Mouse (Mus musculus) midbrain, embryonic 13.5 days (tissue): ENCODE measurements around the gene Krtap2-4. TPM values are rescaled to one million over a fixed set of nuclear protein-coding genes. Genes with fewer than 3 reads are reported as not detected.
"Not testable (repeated sequence)": the region's sequence is repeated elsewhere in the genome, so short reads cannot be mapped to it uniquely, and the experiment has no call there.

Experiments
- ATAC-seq: fragments of 200-750 bp; cut with Nextera tagmentation; 2 replicates; pipeline ENCODE4 v1.8.0; 2017; ENCODE audit warnings: mild to moderate bottlenecking, moderate TSS enrichment, moderate library complexity
- H3K27ac ChIP-seq: fragments of 300-500 bp; sonication (generic); 2 replicates; pipeline ENCODE4 v1.5.1; 2015; ENCODE audit warnings: inconsistent platforms, mild to moderate bottlenecking, moderate library complexity
- H3K27me3 ChIP-seq: fragments of 300-500 bp; sonication (generic); 2 replicates; pipeline ENCODE4 v1.6.1; 2015; ENCODE audit warnings: mild to moderate bottlenecking, inconsistent platforms
- H3K36me3 ChIP-seq: fragments of 300-500 bp; sonication (generic); 2 replicates; pipeline ENCODE4 v1.6.1; 2015; ENCODE audit warnings: mild to moderate bottlenecking, inconsistent platforms
- H3K4me1 ChIP-seq: fragments of 300-500 bp; sonication (generic); replicated peaks from 2 replicates; pipeline ENCODE4 v1.6.1; 2015; ENCODE audit warnings: inconsistent platforms
- H3K4me2 ChIP-seq: fragments of 300-500 bp; sonication (generic); replicated peaks from 2 replicates; pipeline ENCODE4 v1.6.1; 2015; ENCODE audit warnings: moderate library complexity, mild to moderate bottlenecking, inconsistent platforms
- H3K4me3 ChIP-seq: fragments of 300-500 bp; sonication (generic); replicated peaks from 2 replicates; pipeline ENCODE4 v1.5.1; 2015; ENCODE audit warnings: mild to moderate bottlenecking, inconsistent platforms
- H3K9ac ChIP-seq: fragments of 300-500 bp; sonication (generic); replicated peaks from 2 replicates; pipeline ENCODE4 v1.6.1; 2015; ENCODE audit warnings: mild to moderate bottlenecking, inconsistent platforms
- H3K9me3 ChIP-seq: fragments of 300-500 bp; sonication (generic); 2 replicates; pipeline ENCODE4 v1.6.1; 2016; ENCODE audit warnings: mild to moderate bottlenecking, inconsistent platforms
- WGBS: fragments of 180-500 bp; shearing (Covaris S2); methylation state at CpG from one replicate; pipeline ENCODE4 v1.1.7; 2015; 5-methylcytosine and 5-hydroxymethylcytosine counted together
- polyA plus RNA-seq: library from polyadenylated mRNA; unstranded; fragments of >200 nt; fragmentation: Nextera tagmentation; extraction: Ambion mirVana; gene quantifications from 2 replicates; pipeline ENCODE4 v1.2.1, GENCODE M21; 2015

Krtap2-4 gene
- polyA plus RNA-seq, 1 experiment from 2014 or later, result not detected

DNA sequence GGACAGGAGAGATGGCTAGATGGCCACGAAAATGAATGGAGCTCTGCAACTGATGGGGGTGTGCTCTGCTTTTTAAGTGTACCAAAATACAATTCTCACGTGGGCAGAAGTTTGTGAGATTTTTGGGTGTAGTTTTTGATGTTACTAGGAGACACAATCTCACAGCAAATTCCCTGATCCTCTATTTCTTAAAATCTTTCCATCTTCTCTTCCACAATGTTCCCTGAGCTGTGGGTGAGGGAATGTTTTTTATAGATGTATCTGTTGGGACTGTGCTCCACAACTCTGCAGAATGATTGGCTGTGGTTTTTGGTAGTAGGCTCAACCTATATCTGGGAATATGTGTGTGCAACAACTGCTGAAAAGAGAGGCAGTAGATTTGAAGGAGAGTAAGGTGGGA, 18.6 kb upstream of the Krtap2-4 start:
- Histone ChIP-seq H3K4me1 (no peaks in the 10 kb centered on the region), H3K27me3 (no peaks in the 10 kb centered on the region), H3K9ac (no peak overlapping the region), H3K9me3 (no peaks in the 10 kb centered on the region), H3K4me3 (no peak overlapping the region), H3K36me3 (no peaks in the 10 kb centered on the region), H3K4me2 (no peak overlapping the region), H3K27ac (no peak overlapping the region)
- 77% methylated on average over 2 of the region's 2 CpGs for WGBS
- no peak for ATAC-seq

DNA sequence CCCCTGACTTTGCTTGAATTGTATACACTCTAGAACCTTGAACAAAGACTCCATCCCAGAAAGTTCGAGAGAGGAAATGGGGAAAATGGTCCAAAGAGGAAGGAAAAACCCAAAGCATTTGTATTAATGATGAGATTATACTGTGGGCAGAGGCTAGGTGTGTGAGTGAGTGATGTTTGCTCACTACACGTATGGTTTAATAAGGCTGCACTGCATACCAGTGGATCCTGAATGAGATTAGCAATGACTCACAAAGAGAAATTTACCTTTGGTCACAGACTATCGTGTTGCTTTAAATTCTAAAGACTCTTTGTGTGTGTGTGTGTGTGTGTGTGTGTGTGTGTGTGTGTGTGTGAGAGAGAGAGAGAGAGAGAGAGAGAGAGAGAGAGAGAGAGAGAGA, 16.2 kb upstream of the Krtap2-4 start:
- no peaks in the 10 kb centered on the region for H3K36me3 ChIP-seq
- ATAC-seq, result no peak
- WGBS, result 81% methylated on average over 3 of the region's 3 CpGs
- H3K4me3 ChIP-seq, result no peak overlapping the region
- no peak overlapping the region for H3K9ac ChIP-seq
- H3K27ac ChIP-seq, result no peak overlapping the region
- H3K4me2 ChIP-seq, result no peak overlapping the region
- no peaks in the 10 kb centered on the region for H3K9me3 ChIP-seq
- no peaks in the 10 kb centered on the region for H3K4me1 ChIP-seq
- no peaks in the 10 kb centered on the region for H3K27me3 ChIP-seq

DNA sequence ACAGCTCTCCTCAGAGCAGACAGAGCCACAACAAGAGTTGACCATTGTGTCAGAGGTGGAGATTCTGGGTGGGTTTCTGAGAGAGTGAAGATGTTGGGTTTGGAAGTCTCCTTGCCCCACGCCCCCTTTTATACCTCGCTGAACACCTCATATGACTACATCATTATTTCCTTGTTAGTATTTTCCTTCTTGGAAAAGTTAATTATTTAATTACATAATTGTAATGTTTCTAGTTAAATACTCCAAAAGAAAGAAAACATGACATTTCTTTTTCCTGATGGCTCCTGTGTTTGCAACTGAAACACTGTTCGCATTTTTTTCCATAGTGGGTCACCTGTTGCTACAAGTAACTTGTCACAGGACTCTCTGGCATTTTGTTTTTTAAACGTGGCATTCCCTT, 13.5 kb upstream of the Krtap2-4 start, which contains the start of gene Krtap4-1:
Gene Krtap4-1, minus strand, starts transcription at position 101 of the 400 bp plus-strand sequence.
- H3K9ac ChIP-seq, result no peak within 1 kb of the TSS
- H3K27ac ChIP-seq, result no peak within 1 kb of the TSS
- ATAC-seq, result no peak
- H3K4me2 ChIP-seq, result no peak within 1 kb of the TSS
- WGBS, result 89% methylated on average over 4 of the region's 4 CpGs
- no peaks in the 10 kb centered on the region for H3K36me3 ChIP-seq
- H3K4me1 ChIP-seq, result no peaks in the 10 kb centered on the region
- H3K4me3 ChIP-seq, result no peak within 1 kb of the TSS
- no peaks in the 10 kb centered on the region for H3K9me3 ChIP-seq
- no peaks in the 10 kb centered on the region for H3K27me3 ChIP-seq

DNA sequence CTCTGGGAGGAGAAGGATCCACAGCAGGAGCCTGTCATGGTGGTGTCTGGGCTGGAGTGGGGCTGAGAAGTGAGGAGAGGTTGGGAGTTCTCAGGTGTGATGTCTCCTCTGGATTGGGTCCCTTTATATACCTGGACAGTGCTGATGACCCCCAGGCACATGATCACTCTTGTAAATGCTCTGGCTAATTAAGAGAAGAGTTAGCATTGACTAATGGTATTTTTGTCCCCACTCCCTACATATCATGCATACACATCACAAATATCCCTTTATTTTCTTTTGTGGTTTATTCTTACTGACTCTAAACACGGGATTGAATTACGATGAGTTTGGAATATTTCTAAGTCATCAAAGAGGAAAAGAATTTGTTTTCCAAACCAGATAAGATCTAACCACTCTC, 5.7 kb upstream of the Krtap2-4 start, which contains the start of gene Gm11562:
Gene Gm11562, minus strand, starts transcription at position 101 of the 400 bp plus-strand sequence.
- no peaks in the 10 kb centered on the region for H3K4me1 ChIP-seq
- no peak within 1 kb of the TSS for H3K4me2 ChIP-seq
- no peak within 1 kb of the TSS for H3K27ac ChIP-seq
- H3K9me3 ChIP-seq, result no peaks in the 10 kb centered on the region
- H3K9ac ChIP-seq, result no peak within 1 kb of the TSS
- 93% methylated on average over 2 of the region's 2 CpGs for WGBS
- H3K36me3 ChIP-seq, result no peaks in the 10 kb centered on the region
- no peak for ATAC-seq
- H3K27me3 ChIP-seq, result no peaks in the 10 kb centered on the region
- no peak within 1 kb of the TSS for H3K4me3 ChIP-seq

DNA sequence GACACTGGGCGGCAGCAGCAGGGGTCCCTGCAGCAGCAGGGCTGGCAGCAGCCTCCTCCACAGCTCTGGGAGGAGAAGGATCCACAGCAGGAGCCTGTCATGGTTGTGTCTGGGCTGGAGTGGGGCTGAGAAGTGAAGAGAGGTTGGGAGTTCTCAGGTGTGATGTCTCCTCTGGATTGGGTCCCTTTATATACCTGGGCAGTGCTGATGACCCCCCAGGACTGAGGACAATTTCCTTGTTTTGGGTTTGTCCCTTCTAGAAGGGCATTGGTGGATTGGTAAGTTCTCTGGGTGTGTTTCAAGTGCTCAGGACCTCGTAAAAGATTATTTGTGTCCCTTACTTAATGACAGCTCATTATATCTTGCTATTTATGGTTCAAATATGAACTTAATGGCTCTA, 4.6 kb downstream of the Krtap2-4 start, which contains the start of gene Gm11937:
Gene Gm11937, minus strand, starts transcription at position 101 of the 400 bp plus-strand sequence.
- not testable (repeated sequence) for ATAC-seq, H3K4me3 ChIP-seq, H3K4me1 ChIP-seq, H3K4me2 ChIP-seq, H3K9me3 ChIP-seq, H3K9ac ChIP-seq, H3K27ac ChIP-seq, H3K27me3 ChIP-seq, H3K36me3 ChIP-seq
- WGBS, result 72% methylated on average over 2 of the region's 2 CpGs

GRCm38 (mm10) chr11:99609126-99609525, 5.5 kb downstream of the Krtap2-4 start:
- Histone ChIP-seq H3K27me3 (no peaks in the 10 kb centered on the region), H3K27ac (no peak overlapping the region), H3K36me3 (no peaks in the 10 kb centered on the region), H3K4me2 (no peak overlapping the region), H3K4me3 (no peak overlapping the region), H3K4me1 (no peaks in the 10 kb centered on the region), H3K9ac (no peak overlapping the region), H3K9me3 (no peaks in the 10 kb centered on the region)
- ATAC-seq, result no peak
- WGBS, result 65% methylated on average over 1 of the region's 1 CpGs

DNA sequence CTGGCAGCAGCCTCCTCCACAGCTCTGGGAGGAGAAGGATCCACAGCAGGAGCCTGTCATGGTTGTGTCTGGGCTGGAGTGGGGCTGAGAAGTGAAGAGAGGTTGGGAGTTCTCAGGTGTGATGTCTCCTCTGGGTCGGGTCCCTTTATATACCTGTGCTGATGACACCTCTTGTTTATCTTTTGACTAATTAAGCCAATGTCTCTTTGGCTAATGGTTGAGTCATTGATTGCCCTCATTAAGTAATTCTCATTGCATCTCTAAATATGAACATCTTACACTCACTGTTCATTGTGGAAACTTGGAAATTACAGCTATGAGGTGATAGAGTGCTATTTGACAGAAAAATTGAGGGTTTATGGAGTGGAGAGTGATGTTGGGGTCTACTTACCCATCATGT, 11.4 kb downstream of the Krtap2-4 start, which contains the start of gene Gm11938:
Gene Gm11938, minus strand, starts transcription at position 101 of the 400 bp plus-strand sequence.
- not testable (repeated sequence) for H3K9me3 ChIP-seq, H3K4me1 ChIP-seq, H3K27me3 ChIP-seq, H3K27ac ChIP-seq, H3K4me2 ChIP-seq, H3K4me3 ChIP-seq, ATAC-seq, H3K36me3 ChIP-seq, H3K9ac ChIP-seq
- 87% methylated on average over 1 of the region's 1 CpGs for WGBS

DNA sequence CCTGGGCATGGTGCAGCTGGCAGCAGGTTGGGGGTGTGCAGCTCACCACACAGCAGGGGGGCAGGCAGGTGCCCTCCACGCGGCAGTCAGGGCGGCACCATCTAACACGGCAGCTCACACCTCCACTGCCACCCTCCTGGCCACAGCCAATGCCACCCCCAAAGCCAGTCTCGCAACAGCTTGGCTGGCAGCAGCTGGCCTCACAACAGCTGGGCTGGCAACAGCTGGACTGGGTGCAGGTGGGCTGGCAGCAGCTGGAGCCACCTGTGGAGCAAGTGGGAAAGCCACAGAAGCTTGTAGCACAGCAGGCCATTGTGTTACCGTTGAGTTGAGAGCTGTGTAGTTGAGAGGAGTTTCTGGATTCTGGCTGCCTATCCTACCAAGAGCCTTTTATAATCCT, 16.9 kb downstream of the Krtap2-4 start, which contains the start of gene Krtap9-3:
Gene Krtap9-3, minus strand, starts transcription at position 364 of the 400 bp plus-strand sequence.
- not testable (repeated sequence) for H3K4me2 ChIP-seq, H3K27ac ChIP-seq, H3K36me3 ChIP-seq, H3K4me3 ChIP-seq, H3K27me3 ChIP-seq, ATAC-seq, H3K9ac ChIP-seq, H3K9me3 ChIP-seq, H3K4me1 ChIP-seq
- 86% methylated on average over 6 of the region's 6 CpGs for WGBS

GRCm38 (mm10) chr11:99590981-99591380, 23.7 kb downstream of the Krtap2-4 start, which contains the start of gene Krtap1-3:
Gene Krtap1-3, minus strand, starts transcription at chr11:99591339.
- WGBS, result 85% methylated on average over 6 of the region's 6 CpGs
- ATAC-seq, result no peak

GRCm38 (mm10) chr11:99585096-99585495, 29.6 kb downstream of the Krtap2-4 start:
- no peak overlapping the region for H3K9ac ChIP-seq
- no peak overlapping the region for H3K27ac ChIP-seq
- ATAC-seq, result no peak
- H3K36me3 ChIP-seq, result no peaks in the 10 kb centered on the region
- no peak overlapping the region for H3K4me3 ChIP-seq
- no peaks in the 10 kb centered on the region for H3K4me1 ChIP-seq
- no peak overlapping the region for H3K4me2 ChIP-seq
- 91% methylated on average over 7 of the region's 7 CpGs for WGBS
- H3K27me3 ChIP-seq, result no peaks in the 10 kb centered on the region
- no peaks in the 10 kb centered on the region for H3K9me3 ChIP-seq

More at GRCm38 (mm10) chr11:99590981-99591380, 23.7 kb downstream of the Krtap2-4 start, which contains the start of gene Krtap1-3:
- Histone ChIP-seq H3K4me2 (no peak within 1 kb of the TSS), H3K27ac (no peak within 1 kb of the TSS), H3K4me3 (no peak within 1 kb of the TSS), H3K9me3 (no peaks in the 10 kb centered on the region), H3K4me1 (no peaks in the 10 kb centered on the region), H3K36me3 (no peaks in the 10 kb centered on the region), H3K27me3 (no peaks in the 10 kb centered on the region), H3K9ac (no peak within 1 kb of the TSS)

GRCm38 (mm10) chr11:99583245-99583704, 31.4 kb downstream of the Krtap2-4 start, which contains the start of gene Krtap1-4:
Gene Krtap1-4, minus strand, starts transcription at chr11:99583654.
- ATAC-seq, result no peak
- 86% methylated on average over 5 of the region's 5 CpGs for WGBS
- Histone ChIP-seq H3K36me3 (no peaks in the 10 kb centered on the region), H3K4me1 (no peaks in the 10 kb centered on the region), H3K27me3 (no peaks in the 10 kb centered on the region), H3K9me3 (no peaks in the 10 kb centered on the region), H3K4me2 (no peak within 1 kb of the TSS), H3K27ac (no peak within 1 kb of the TSS), H3K4me3 (no peak within 1 kb of the TSS), H3K9ac (no peak within 1 kb of the TSS)

DNA sequence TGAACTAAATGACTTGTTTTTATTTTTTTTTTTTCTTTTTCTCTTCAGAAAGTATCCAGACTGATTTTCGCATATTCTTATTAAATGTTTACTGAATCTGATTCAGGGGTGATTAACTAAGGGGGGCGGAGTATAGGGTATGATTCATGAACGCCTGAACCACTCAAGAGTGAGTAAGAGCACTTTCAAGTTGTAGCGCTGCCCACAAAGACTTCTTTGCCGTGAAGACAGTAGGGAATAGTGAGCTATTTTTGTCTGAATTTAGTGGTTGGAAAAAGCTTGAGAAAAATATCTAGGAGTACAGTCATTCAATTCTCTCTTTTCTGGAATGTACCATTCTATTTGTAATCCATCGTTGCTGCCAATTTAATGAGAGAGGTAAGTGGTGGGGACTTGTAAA, 33.1 kb downstream of the Krtap2-4 start:
- ATAC-seq, result no peak
- H3K9me3 ChIP-seq, result no peaks in the 10 kb centered on the region
- H3K27ac ChIP-seq, result no peak overlapping the region
- WGBS, result 88% methylated on average over 6 of the region's 6 CpGs
- H3K27me3 ChIP-seq, result no peaks in the 10 kb centered on the region
- H3K9ac ChIP-seq, result no peak overlapping the region
- H3K4me2 ChIP-seq, result no peak overlapping the region
- H3K4me1 ChIP-seq, result no peaks in the 10 kb centered on the region
- H3K4me3 ChIP-seq, result no peak overlapping the region
- H3K36me3 ChIP-seq, result no peaks in the 10 kb centered on the region

GRCm38 (mm10) chr11:99581051-99581450, 33.6 kb downstream of the Krtap2-4 start:
- no peaks in the 10 kb centered on the region for H3K27me3 ChIP-seq
- H3K4me2 ChIP-seq, result no peak overlapping the region
- no peak for ATAC-seq
- H3K4me1 ChIP-seq, result no peaks in the 10 kb centered on the region
- no peak overlapping the region for H3K27ac ChIP-seq
- H3K36me3 ChIP-seq, result no peaks in the 10 kb centered on the region
- no peak overlapping the region for H3K4me3 ChIP-seq
- WGBS, result 98% methylated on average over 5 of the region's 5 CpGs
- no peaks in the 10 kb centered on the region for H3K9me3 ChIP-seq
- H3K9ac ChIP-seq, result no peak overlapping the region
